Mouse (Mus musculus) limb, embryonic 12.5 days (tissue): Measurements from ENCODE around the gene Zrsr2. TPM values are rescaled to one million over a fixed set of nuclear protein-coding genes. Genes with fewer than 3 reads are reported as not detected.

Experiments
- ATAC-seq: fragments of 200-750 bp; cut with Nextera tagmentation; 2 replicates; pipeline ENCODE4 v1.8.0; 2017; ENCODE audit warnings: low read depth, moderate TSS enrichment; ENCODE audit not compliant: insufficient number of reproducible peaks, insufficient read depth, low FRiP score, low TSS enrichment
- H3K27ac ChIP-seq: fragments of 300-500 bp; sonication (generic); 2 replicates; pipeline ENCODE4 v1.5.1; 2016; ENCODE audit warnings: mild to moderate bottlenecking, moderate library complexity
- H3K27me3 ChIP-seq: fragments of 300-500 bp; sonication (generic); 2 replicates; pipeline ENCODE4 v1.6.1; 2016; ENCODE audit warnings: mild to moderate bottlenecking, moderate library complexity
- H3K36me3 ChIP-seq: fragments of 300-500 bp; sonication (generic); 2 replicates; pipeline ENCODE4 v1.6.1; 2016; ENCODE audit warnings: mild to moderate bottlenecking, moderate library complexity
- H3K4me1 ChIP-seq: fragments of 300-500 bp; sonication (generic); replicated peaks from 2 replicates; pipeline ENCODE4 v1.6.1; 2016
- H3K4me2 ChIP-seq: fragments of 300-500 bp; sonication (generic); 2 replicates; pipeline ENCODE4 v1.6.1; 2016; ENCODE audit warnings: mild to moderate bottlenecking, moderate library complexity
- H3K4me3 ChIP-seq: fragments of 300-500 bp; sonication (generic); replicated peaks from 2 replicates; pipeline ENCODE4 v1.5.1; 2016; ENCODE audit warnings: mild to moderate bottlenecking
- H3K9ac ChIP-seq: fragments of 300-500 bp; sonication (generic); replicated peaks from 2 replicates; pipeline ENCODE4 v1.6.1; 2016; ENCODE audit warnings: mild to moderate bottlenecking, moderate library complexity
- H3K9me3 ChIP-seq: fragments of 300-500 bp; sonication (generic); 2 replicates; pipeline ENCODE4 v1.6.1; 2016; ENCODE audit warnings: mild to moderate bottlenecking, moderate library complexity
- WGBS: fragments of 180-500 bp; shearing (Covaris S2); methylation state at CpG from one replicate; pipeline ENCODE4 v1.1.7; 2016; 5-methylcytosine and 5-hydroxymethylcytosine counted together
- polyA plus RNA-seq: library from polyadenylated mRNA; unstranded; fragments of >200 nt; fragmentation: Nextera tagmentation; extraction: Ambion mirVana; gene quantifications from 2 replicates; pipeline ENCODE4 v1.2.1, GENCODE M21; 2016

The Zrsr2 gene
- polyA plus RNA-seq, 1 experiment from 2014 or later = 85.8 TPM

DNA sequence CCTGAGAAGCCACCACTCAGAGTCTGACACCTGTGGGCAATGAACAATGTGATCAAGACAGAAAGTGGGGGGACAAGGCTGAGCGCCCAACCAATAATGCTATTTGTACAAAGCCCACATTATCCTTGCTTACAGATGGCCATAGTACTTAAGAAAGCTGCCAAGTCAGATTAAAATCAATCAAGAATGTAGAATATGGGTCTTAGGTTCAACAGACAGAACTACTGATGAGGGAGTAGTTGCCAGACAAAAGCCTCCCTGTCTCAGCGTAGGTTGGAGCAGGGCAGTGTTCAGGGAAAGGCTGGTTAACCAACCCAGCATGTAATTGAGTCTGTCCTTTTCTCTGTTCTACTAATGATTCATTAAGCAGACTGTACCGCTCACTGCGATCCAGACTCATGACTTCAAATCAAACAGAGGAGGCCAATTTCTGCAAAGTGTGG lies 72.9 kb downstream of the Zrsr2 start:
- Histone ChIP-seq H3K4me3 (no peak overlapping the region), H3K27ac (no peak overlapping the region), H3K27me3 (peaks cover 11% of the 10 kb centered on the region), H3K4me2 (no peak overlapping the region), H3K9ac (no peak overlapping the region), H3K4me1 (no peaks in the 10 kb centered on the region), H3K9me3 (no peaks in the 10 kb centered on the region), H3K36me3 (no peaks in the 10 kb centered on the region)
- 82% methylated on average over 4 of the region's 4 CpGs for WGBS
- no peak for ATAC-seq

Other genes starting within 250 kb of the Zrsr2 start
- gene Rnf138rt1, start 197.3 kb downstream of the Zrsr2 start, polyA plus RNA-seq = 0.29 and 0.41 TPM in 2 replicates
- 21.7 and 22.5 TPM in 2 replicates for gene Ap1s2, start 49.6 kb downstream of the Zrsr2 start, polyA plus RNA-seq
- gene Car5b, start 69.3 kb upstream of the Zrsr2 start, polyA plus RNA-seq = 0.86 and 1.2 TPM in 2 replicates
- 38.1 and 41.0 TPM in 2 replicates for gene Siah1b, start 117.8 kb upstream of the Zrsr2 start, polyA plus RNA-seq
- not detected in 2 replicates for gene Cltrn, start 130.2 kb upstream of the Zrsr2 start, polyA plus RNA-seq
- gene Ace2, start 180.7 kb upstream of the Zrsr2 start, polyA plus RNA-seq = 0.12 TPM in 1 of 2 replicates, not detected in the other